Mouse (Mus musculus) stomach, postnatal 0 days (tissue): ENCODE measurements at regions not wholly inside any gene's neighbourhood (a gene's known extent, or its start where the extent isn't known, plus 50 kb on each side); places are given as distances from the start of the nearest gene placed in this dataset.

Experiments
- CTCF ChIP-seq: IDR thresholded peaks from 2 replicates; pipeline ENCODE4 v1.5.1; 2016; ENCODE audit warnings: antibody characterized with exemption, low read depth, mild to moderate bottlenecking, moderate library complexity
- EP300 ChIP-seq: optimal IDR thresholded peaks from 2 replicates; pipeline ENCODE3; 2016; ENCODE audit warnings: antibody characterized with exemption

GRCm38 (mm10) chr3:38146663-38147062 is 338.0 kb downstream of the Ankrd50 start:
- TF ChIP-seq EP300, result no peak
- no peak for TF ChIP-seq CTCF
